Mouse (Mus musculus): ENCODE measurements around the gene Uqcrc1. TPM values are rescaled to one million over a fixed set of nuclear protein-coding genes. Genes with fewer than 3 reads are reported as not detected.

Gene Uqcrc1
- polyA plus RNA-seq, 1 experiment = 213 TPM

GRCm38 (mm10) chr9:108982498-108982897 lies 46.1 kb downstream of the Uqcrc1 start:
- Histone ChIP-seq H3K4me1 (ENCODE audit: control insufficient read depth, insufficient read depth, insufficient read length) (no peaks in the 10 kb centered on the region), H3K36me3 (ENCODE audit: control insufficient read depth, insufficient read depth, low read length) (no peaks in the 10 kb centered on the region), H3K4me3 (ENCODE audit: extremely low read depth, insufficient read depth, insufficient read length) (no peak overlapping the region), H3K27me3 (ENCODE audit: control insufficient read depth, insufficient read depth, low read length) (no peaks in the 10 kb centered on the region), H3K27ac (ENCODE audit: insufficient read depth, low read length) (no peak overlapping the region)
- WGBS = 56% methylated on average over 8 of the region's 8 CpGs
- no peak for TF ChIP-seq POLR2A (IDR thresholded peaks at IDR 0.05; ENCODE audit: low read depth, low read length)
- no peak for TF ChIP-seq CTCF (IDR thresholded peaks at IDR 0.05; ENCODE audit: extremely low read depth, insufficient read depth, insufficient read length, insufficient replicate concordance)
- no peak for DNase-seq (ENCODE audit: low read depth in 1 of 2, low spot score in 2 of 2)

DNA sequence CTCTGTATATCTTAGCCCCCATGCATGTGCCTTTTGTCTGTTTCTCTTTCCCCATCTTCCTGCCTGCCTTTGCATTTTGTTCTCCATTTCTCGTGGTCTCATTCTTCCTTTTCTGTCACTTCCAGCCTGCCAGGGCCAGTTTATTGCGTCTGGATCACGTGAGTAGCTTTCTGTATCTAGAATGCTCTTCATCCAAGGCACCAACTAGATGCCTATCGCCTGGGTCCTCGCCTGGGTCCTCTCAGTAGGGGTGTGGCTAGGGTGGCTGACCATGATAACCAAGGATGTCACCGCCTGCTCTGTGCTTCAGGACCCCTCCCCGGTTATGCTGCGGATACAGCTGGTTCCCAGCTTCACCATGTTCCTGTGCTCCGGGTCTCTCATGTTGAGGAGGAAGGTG lies 46.8 kb downstream of the Uqcrc1 start:
- WGBS = 61% methylated on average over 9 of the region's 9 CpGs
- Histone ChIP-seq H3K27ac (ENCODE audit: insufficient read depth, low read length) (no peak overlapping the region), H3K36me3 (ENCODE audit: control insufficient read depth, insufficient read depth, low read length) (no peaks in the 10 kb centered on the region), H3K27me3 (ENCODE audit: control insufficient read depth, insufficient read depth, low read length) (no peaks in the 10 kb centered on the region), H3K4me1 (ENCODE audit: control insufficient read depth, insufficient read depth, insufficient read length) (no peaks in the 10 kb centered on the region), H3K4me3 (ENCODE audit: extremely low read depth, insufficient read depth, insufficient read length) (no peak overlapping the region)
- no peak for DNase-seq (ENCODE audit: low read depth in 1 of 2, low spot score in 2 of 2)
- no peak for TF ChIP-seq POLR2A (IDR thresholded peaks at IDR 0.05; ENCODE audit: low read depth, low read length)
- TF ChIP-seq CTCF (IDR thresholded peaks at IDR 0.05; ENCODE audit: extremely low read depth, insufficient read depth, insufficient read length, insufficient replicate concordance) = no peak

- 88% methylated on average over 1 of the region's 4 CpGs for WGBS
- no peak for DNase-seq (ENCODE audit: low read depth in 1 of 2, low spot score in 2 of 2)
- H3K4me3 ChIP-seq (ENCODE audit: extremely low read depth, insufficient read depth, insufficient read length) = no peak within 1 kb of the TSS
- no peaks in the 10 kb centered on the region for H3K27me3 ChIP-seq (ENCODE audit: control insufficient read depth, insufficient read depth, low read length)
- H3K4me1 ChIP-seq (ENCODE audit: control insufficient read depth, insufficient read depth, insufficient read length) = no peaks in the 10 kb centered on the region
- H3K36me3 ChIP-seq (ENCODE audit: control insufficient read depth, insufficient read depth, low read length) = no peaks in the 10 kb centered on the region
- H3K27ac ChIP-seq (ENCODE audit: insufficient read depth, low read length) = no peak within 1 kb of the TSS
- TF ChIP-seq CTCF (IDR thresholded peaks at IDR 0.05; ENCODE audit: extremely low read depth, insufficient read depth, insufficient read length, insufficient replicate concordance) (no peak), POLR2A (IDR thresholded peaks at IDR 0.05; ENCODE audit: low read depth, low read length) (no peak)
These were observed 49.3 kb downstream of the Uqcrc1 start, which contains the start of gene Ucn2 for GRCm38 (mm10) chr9:108985710-108986109. Gene Ucn2 (plus strand): TSS chr9:108986010.

- WGBS = 54% methylated on average over 12 of the region's 15 CpGs
- no peaks in the 10 kb centered on the region for H3K27me3 ChIP-seq (ENCODE audit: control insufficient read depth, insufficient read depth, low read length)
- no peak overlapping the region for H3K27ac ChIP-seq (ENCODE audit: insufficient read depth, low read length)
- H3K36me3 ChIP-seq (ENCODE audit: control insufficient read depth, insufficient read depth, low read length) = no peaks in the 10 kb centered on the region
- no peak for TF ChIP-seq CTCF (IDR thresholded peaks at IDR 0.05; ENCODE audit: extremely low read depth, insufficient read depth, insufficient read length, insufficient replicate concordance)
- TF ChIP-seq POLR2A (IDR thresholded peaks at IDR 0.05; ENCODE audit: low read depth, low read length) = no peak
- H3K4me1 ChIP-seq (ENCODE audit: control insufficient read depth, insufficient read depth, insufficient read length) = peaks cover 8% of the 10 kb centered on the region; the same call in 1 of the 2 replicates
- DNase-seq (ENCODE audit: low read depth in 1 of 2, low spot score in 2 of 2) = no peak
- no peak overlapping the region for H3K4me3 ChIP-seq (ENCODE audit: extremely low read depth, insufficient read depth, insufficient read length)
These were observed 51.4 kb downstream of the Uqcrc1 start for GRCm38 (mm10) chr9:108987704-108988350.

DNA sequence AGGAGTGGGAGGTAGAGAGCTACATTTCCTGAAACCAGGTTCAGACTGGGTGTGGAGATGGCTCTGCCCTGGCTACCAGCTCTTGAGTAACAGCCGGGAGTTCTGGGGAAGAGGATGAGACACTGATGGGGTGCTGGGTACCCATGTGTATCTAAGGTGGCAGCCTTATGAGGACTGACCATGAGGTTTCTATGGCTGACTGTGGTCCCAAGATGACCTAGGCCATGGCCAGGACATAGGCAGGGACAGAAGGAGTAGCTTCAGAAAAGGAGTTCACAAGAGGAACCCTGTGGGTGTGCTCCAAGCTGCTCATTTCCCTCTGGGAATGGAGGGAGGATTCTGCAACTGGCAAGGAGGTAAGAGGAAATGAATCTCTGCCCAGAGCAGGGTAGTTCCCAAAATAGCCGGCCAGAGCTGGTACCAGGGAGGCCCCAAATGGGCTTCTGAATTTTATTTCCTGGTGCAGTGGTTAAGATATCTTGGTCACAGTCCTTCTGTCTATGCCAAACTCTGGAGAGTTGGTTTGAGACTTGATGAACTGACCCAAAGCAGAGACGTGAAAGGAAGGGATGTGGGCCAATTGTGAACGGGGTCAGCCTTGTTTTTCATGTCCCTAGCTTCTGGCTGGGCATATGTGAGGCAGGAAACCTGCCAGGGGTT lies 53.5 kb downstream of the Uqcrc1 start:
- Histone ChIP-seq H3K4me3 (ENCODE audit: extremely low read depth, insufficient read depth, insufficient read length) (no peak overlapping the region), H3K27ac (ENCODE audit: insufficient read depth, low read length) (peak overlapping the region; percentile 18; the same call in 1 of the 2 replicates), H3K27me3 (ENCODE audit: control insufficient read depth, insufficient read depth, low read length) (no peaks in the 10 kb centered on the region), H3K36me3 (ENCODE audit: control insufficient read depth, insufficient read depth, low read length) (no peaks in the 10 kb centered on the region), H3K4me1 (ENCODE audit: control insufficient read depth, insufficient read depth, insufficient read length) (peaks cover 8% of the 10 kb centered on the region; the same call in 1 of the 2 replicates)
- no peak for DNase-seq (ENCODE audit: low read depth in 1 of 2, low spot score in 2 of 2)
- 53% methylated on average over 4 of the region's 4 CpGs for WGBS
- TF ChIP-seq CTCF (IDR thresholded peaks at IDR 0.05; ENCODE audit: extremely low read depth, insufficient read depth, insufficient read length, insufficient replicate concordance) (no peak), POLR2A (IDR thresholded peaks at IDR 0.05; ENCODE audit: low read depth, low read length) (no peak)

GRCm38 (mm10) chr9:108990462-108990820 lies 54.0 kb downstream of the Uqcrc1 start:
- Histone ChIP-seq H3K27ac (ENCODE audit: insufficient read depth, low read length) (0 out of 2 replicates have a peak overlapping the region, but pooled peaks have one; percentile 18), H3K4me1 (ENCODE audit: control insufficient read depth, insufficient read depth, insufficient read length) (peaks cover 8% of the 10 kb centered on the region; the same call in 1 of the 2 replicates)
- WGBS = 79% methylated on average over 7 of the region's 7 CpGs

More at GRCm38 (mm10) chr9:108990462-108990820, 54.0 kb downstream of the Uqcrc1 start:
- Histone ChIP-seq H3K4me3 (ENCODE audit: extremely low read depth, insufficient read depth, insufficient read length) (no peak overlapping the region), H3K36me3 (ENCODE audit: control insufficient read depth, insufficient read depth, low read length) (no peaks in the 10 kb centered on the region), H3K27me3 (ENCODE audit: control insufficient read depth, insufficient read depth, low read length) (no peaks in the 10 kb centered on the region)
- no peak for DNase-seq (ENCODE audit: low read depth in 1 of 2, low spot score in 2 of 2)
- TF ChIP-seq POLR2A (IDR thresholded peaks at IDR 0.05; ENCODE audit: low read depth, low read length) (no peak), CTCF (IDR thresholded peaks at IDR 0.05; ENCODE audit: extremely low read depth, insufficient read depth, insufficient read length, insufficient replicate concordance) (no peak)

All from spleen, adult 2 months (tissue).